Mouse (Mus musculus) cerebellum, postnatal 25 days (tissue): Measurements from ENCODE around the gene Cisd3.
"Not testable (repeated sequence)": the region's sequence is repeated elsewhere in the genome, so short reads cannot be mapped to it uniquely, and the experiment has no call there.

ENCODE experiments used
- DNase-seq, 2 experiments: peaks; one replicate each; pipeline ENCODE4 v3.0.0; 2021; ENCODE audit warnings: mixed read lengths in 2 of 2

The Cisd3 gene

DNA sequence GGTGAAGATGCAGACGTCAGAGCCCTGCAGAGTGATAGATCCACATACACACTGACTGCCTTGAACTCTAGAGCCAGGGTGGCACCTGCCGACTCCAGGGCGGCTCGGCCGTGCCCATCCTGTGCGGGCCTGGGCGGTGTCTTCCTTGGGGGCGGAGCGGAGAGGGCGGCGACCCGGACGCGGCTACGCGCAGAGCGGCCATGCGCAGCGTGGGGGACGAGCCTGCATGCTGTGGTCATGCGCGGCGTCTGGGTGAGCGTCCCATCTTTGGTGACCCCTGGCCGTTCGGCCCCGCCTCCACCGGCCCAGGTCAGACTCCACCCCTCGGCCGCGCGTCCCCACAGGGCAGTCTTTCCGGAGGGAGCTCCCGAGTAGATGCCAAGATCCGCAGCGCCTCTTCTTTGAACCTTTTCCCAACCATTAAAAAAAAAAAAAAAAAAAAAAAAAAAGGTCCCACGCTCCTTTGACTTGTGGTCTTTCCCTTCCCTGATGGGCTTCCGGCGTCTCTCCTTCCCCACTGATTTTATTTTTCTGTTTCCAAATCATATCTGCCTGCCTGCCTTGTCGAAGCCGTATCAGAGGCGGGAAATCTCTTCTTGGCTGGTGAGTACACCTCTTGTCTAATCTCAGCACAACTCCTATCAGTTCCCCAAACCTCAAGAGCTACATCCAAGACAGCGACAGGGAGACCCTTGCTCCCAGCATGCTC, at the start of gene Cisd3:
Gene Cisd3, plus strand, starts transcription at position 214 of the 709 bp plus-strand sequence.
- peak; percentile 94 to 96 for DNase-seq

DNA sequence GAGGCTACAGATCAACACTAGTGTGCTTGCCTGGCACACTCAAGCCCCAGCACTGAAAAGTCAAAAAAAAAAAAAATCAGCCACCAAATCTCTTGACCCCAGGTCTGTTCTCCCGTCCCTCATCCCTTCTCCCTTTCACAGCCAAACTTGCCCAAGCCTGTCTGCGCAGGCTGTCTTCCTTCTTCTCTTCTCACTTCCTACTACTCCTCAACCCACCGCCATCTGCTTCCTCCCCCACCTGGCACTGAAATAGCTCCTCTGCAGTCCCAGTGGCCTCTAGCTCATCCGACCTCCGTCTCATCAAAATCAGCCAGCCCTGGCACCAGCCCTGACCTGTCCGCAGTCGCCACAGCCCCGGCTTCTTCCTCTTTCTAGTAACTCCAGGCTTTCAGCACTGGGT, 44.0 kb upstream of the Cisd3 start:
- peak; percentile 60 to 67 for DNase-seq

GRCm38 (mm10) chr11:97642746-97643145, 42.9 kb upstream of the Cisd3 start:
- DNase-seq = no peak

DNA sequence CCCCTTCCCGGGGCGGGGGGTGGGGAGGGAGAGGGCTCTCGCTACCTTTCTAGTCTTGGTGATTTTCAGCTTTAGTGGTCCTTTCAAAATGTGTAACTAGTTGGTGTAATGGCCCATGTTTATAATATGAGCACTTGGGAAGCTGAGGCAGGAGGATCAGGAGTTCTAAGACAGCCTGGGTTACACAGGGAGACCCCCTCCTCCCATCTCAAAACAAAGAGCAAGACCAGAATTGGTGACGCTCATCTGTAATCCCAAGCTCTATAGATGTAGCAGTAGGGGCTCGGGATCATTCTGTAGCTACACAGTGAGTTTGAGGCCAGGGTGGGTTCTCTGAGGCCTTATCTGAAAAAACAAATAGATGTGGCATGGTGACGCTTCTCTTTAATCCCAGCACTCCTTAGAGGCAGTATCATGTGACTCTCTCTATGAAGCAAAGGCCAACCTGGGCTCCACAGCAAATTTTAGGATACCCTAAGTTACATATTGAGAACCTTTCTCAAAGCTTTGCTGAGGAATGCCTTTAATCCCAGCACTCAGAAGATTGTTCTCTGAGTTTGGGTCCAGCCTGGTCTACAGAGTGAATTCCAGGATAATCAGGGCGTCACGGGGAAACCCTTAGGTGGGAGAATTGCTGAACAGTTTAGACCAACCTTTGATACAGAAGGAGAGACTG, 42.1 kb upstream of the Cisd3 start:
- no peak for DNase-seq

DNA sequence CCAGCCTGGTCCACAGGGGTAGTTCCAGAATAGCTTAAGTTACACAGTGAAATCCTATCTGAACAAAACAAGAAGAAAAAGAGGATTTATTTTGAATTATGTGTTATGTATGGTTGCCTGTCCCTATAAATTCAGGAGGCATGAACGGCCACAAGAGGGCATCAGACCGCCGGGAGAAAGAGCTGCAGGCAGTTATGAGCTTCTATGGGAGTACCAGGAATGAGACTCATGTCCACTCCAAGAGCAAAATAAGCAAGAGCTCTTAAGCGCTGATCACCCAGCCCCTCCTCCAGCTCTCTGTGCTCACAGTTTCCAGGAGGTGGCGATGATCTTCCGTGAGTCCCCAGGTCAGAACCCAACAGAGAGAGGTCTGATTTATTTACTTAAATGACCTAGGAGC, 40.8 kb upstream of the Cisd3 start:
- peak; percentile 73 to 86 for DNase-seq

DNA sequence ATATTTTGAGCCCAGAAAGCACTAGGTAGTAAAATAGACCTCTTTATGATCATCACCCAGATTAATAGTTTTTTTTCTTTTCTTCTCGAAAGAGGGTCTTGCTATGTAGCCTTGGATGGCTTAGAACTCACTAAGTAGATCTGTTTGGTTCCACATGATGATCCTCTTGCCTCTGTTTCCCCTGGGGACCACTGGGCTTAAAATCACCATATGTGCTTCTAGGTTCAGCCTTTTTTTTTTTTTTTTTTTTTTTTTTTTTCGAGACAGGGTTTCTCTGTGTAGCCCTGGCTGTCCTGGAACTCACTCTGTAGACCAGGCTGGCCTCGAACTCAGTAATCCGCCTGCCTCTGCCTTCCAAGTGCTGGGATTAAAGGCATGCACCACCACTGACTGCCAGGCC, 37.1 kb upstream of the Cisd3 start:
- DNase-seq = not testable (repeated sequence)

GRCm38 (mm10) chr11:97650341-97650740, 35.3 kb upstream of the Cisd3 start:
- peak; percentile 76 to 80 for DNase-seq

DNA sequence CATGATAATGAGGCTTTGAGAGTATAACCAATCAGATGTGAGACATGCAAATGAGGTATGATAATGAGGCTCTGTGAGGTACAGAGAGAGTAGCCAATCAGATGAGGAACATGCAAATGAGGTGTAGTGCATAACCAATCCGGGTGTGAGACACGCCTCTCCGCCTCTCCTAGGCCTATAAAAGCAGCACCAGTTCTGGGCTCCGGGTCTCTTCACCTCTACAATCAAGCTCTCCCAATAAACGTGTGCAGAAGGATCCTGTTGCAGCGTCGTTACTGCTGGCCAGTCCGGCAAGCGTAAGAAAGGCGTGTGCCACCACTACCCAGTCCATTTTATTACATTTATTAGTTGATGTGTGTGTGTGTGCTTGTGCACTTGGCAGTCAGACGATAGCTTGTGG, 32.2 kb upstream of the Cisd3 start:
- not testable (repeated sequence) for DNase-seq

GRCm38 (mm10) chr11:97654210-97654609, 31.4 kb upstream of the Cisd3 start:
- DNase-seq = no peak

GRCm38 (mm10) chr11:97656269-97656971, 29.2 kb upstream of the Cisd3 start:
- peak in 1 of 2 experiments; percentile 46 for DNase-seq

- DNase-seq = peak in 1 of 2 experiments; percentile 52
Measured at GRCm38 (mm10) chr11:97657184-97657945, 28.3 kb upstream of the Cisd3 start.

DNA sequence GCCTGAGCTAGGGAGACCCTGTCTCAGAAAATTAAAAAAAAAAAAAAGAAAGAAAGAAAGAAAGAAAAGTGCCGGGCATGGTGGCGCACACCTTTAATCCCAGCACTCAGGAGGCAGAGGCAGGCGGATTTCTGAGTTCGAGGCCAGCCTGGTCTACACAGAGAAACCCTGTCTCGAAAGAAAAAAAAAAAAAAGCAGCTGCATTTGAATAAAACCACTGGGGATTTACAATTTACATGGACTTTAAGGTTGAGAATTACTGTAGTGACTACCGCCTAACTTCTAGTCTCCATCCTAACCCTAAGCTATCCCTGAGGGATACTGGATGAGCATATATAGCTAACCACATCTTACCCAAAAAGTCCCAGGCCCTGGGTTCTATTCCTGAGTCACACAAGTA, 27.7 kb upstream of the Cisd3 start:
- DNase-seq = not testable (repeated sequence)

GRCm38 (mm10) chr11:97658751-97659266, 26.8 kb upstream of the Cisd3 start:
- DNase-seq = no peak

- no peak for DNase-seq
Measured at GRCm38 (mm10) chr11:97659267-97659989, 26.2 kb upstream of the Cisd3 start.

GRCm38 (mm10) chr11:97659990-97660714, 25.5 kb upstream of the Cisd3 start:
- DNase-seq = peak; percentile 86 to 91

DNA sequence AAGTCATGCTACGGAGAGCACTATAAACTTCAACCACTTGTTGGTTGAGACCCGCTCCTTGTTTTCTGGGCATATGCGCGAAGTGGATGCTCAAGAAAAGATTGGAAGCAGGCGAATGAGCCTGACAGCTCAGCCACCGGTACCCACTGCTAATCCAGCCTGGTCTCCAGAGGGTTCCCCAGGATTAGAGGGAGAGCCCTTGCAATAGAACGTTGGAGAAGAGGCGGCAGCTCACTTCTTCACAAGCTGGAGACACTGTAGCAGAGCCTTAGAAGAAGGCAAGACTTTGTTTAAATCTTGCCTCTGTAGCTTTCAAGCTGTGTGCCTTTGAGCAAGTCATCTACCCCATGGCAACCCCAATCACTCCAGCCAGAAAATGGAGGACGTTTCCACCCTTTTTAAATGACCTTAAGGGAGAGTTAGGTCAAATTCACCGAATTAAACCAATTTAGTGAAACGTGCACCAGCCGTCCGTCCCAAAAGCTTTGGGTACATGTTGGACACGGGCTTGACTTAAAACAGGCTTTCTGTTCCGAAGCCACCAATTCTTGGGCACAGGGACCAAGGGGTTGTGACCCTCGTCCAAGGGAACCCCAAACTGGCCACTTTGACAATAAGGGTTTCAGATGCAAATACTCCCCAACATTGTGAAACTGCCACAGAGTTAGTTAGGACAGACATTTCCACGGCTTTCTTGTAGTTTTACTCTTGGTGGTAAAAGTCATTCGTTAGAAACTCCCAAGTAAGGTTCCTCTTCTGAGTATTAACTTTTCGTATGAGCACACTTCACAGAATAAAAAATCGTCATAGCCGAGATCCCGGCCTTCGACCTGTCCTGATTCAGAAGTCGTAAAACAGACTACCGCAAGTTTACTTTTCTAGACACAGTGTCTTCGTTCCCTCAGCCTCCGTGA, 24.6 kb upstream of the Cisd3 start:
- no peak for DNase-seq

DNA sequence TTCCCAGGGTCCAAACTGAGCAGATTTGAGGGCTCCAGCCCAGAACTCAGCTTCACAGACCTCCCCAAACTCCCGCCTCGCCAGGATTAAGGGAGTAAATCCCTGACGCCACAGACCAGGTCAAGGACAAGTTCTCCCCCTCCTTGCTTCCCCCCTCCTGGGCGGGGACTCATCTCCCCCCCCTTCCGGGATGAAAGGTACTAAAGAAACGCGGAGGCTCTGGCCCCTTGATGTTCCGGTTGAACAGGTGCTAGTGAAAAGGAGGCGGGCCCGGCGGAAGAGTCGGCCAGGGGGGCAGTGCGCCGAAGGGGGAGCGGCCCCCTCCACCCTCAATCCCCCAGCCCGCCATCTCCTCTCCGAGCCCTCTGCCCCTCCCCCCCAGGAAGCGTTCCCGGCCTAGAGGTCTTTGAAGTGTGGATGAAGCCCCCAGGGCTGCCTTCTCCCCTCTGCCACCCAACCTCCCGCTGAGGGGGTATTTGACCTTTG, 23.9 kb upstream of the Cisd3 start:
- DNase-seq = peak in 1 of 2 experiments; percentile 59

DNA sequence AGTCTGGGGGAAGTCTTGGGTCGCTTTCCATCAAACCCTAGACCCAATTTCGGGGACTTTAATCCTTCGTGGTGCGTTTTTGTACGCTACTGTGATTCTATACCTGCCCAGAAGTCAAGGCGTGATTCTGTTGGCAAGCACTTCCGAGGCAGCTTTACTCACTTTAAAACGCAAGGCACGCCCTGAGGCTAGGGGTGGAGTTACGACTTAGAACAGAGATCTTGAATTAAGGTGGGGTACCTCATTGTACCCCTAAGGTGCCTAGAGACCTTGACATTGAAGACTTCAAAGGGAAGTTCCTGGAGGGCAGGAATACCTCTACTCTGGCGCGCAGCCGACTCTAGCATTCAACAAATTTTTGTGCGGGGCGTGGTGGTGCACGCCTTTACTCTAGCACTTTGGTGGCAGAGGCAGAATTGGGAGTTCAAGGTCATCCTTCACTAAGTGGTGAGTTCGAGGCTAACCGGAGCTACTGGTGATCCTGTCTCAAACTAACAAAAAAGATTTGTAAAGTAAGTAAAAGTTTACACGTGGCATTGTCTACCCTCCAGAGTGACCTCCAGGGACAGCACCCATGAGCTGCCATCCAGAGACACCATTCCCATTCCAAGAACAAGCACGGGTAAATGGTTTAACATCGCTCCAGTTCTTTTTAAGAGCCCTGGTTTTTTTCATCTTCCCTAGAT, 23.3 kb upstream of the Cisd3 start:
- peak in 1 of 2 experiments; percentile 30 for DNase-seq

- DNase-seq = peak; percentile 83 to 92
Measured at GRCm38 (mm10) chr11:97662893-97663527, 22.6 kb upstream of the Cisd3 start, which contains the start of gene Mllt6. Gene Mllt6 (plus strand): TSS chr11:97663414.
